Comparison of ENCODE assay signal across 8 mouse cellular contexts in the genomic region with DNA sequence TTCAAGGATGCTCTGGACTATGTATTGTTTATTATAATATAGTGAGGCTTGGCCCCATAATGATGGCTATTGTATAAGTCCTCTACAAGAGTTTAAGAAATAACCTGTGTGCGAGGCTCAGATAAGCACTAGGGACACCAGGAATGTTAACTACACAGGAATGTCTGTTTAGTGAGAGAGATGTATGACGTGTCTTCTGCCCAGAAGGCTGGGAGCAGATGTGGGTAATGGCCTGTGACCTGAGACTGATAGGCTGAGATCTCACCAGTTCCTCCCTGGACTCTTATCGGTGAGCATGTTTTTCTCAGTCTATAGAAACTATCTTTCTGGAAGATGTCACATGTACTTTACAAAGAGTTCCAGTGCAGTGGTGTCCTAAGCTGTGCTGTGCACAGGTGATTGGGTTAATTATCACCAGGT. TPM values are rescaled to one million over a fixed set of nuclear protein-coding genes. Genes with fewer than 3 reads are reported as not detected.
DNase-seq lines count a peak whose midpoint lies in the region; ATAC-seq and TF ChIP-seq lines count a peak whose summit lies in the region.

No protein-coding gene starts in this region.

- no peaks in the 10 kb centered on the region for H3K9me3 ChIP-seq in lung, embryonic 15.5 days
- H3K9me3 ChIP-seq in hindbrain, postnatal 0 days (ENCODE audit: low read length): no peaks in the 10 kb centered on the region
- no peaks in the 10 kb centered on the region for H3K9me3 ChIP-seq in midbrain, postnatal 0 days (ENCODE audit: low read length)

- TF ChIP-seq CTCF in hindbrain, postnatal 0 days (IDR thresholded peaks at IDR 0.05; ENCODE audit: low read depth): no peak
- no peak for TF ChIP-seq CTCF in midbrain, postnatal 0 days (IDR thresholded peaks at IDR 0.05)
- TF ChIP-seq CTCF in thymus, adult 2 months (IDR thresholded peaks at IDR 0.05; ENCODE audit: borderline replicate concordance, control insufficient read depth, extremely low read depth, insufficient read depth, low read length, poor library complexity): no peak

- no peak for DNase-seq in lung, postnatal 36 days
- DNase-seq in hindbrain, postnatal 0 days (ENCODE audit: low spot score): no peak
- no peak for DNase-seq in midbrain, postnatal 0 days (ENCODE audit: low spot score)
- no peak for DNase-seq in layer of hippocampus, adult 9-10 months (ENCODE audit: low spot score)
- DNase-seq in thymus, adult 2 months: no peak
- no peak for DNase-seq in urinary bladder, postnatal 25 days (ENCODE audit: low spot score)

- H3K36me3 ChIP-seq in lung, embryonic 15.5 days: no peaks in the 10 kb centered on the region
- H3K36me3 ChIP-seq in hindbrain, postnatal 0 days (ENCODE audit: insufficient read depth, low read length): no peaks in the 10 kb centered on the region
- H3K36me3 ChIP-seq in midbrain, postnatal 0 days (ENCODE audit: insufficient read depth, low read length): no peaks in the 10 kb centered on the region
- H3K36me3 ChIP-seq in thymus, adult 2 months (ENCODE audit: control insufficient read depth, insufficient read depth, low read length): no peaks in the 10 kb centered on the region

- no peak for ATAC-seq in lung, embryonic 15.5 days (ENCODE audit: borderline replicate concordance, extremely low read depth, low FRiP score, low TSS enrichment)
- 0 out of 2 replicates have a peak, but pooled peaks have one; percentile 13 for ATAC-seq in common myeloid progenitor, adult 5-6 weeks (replicated peaks; ENCODE audit: low read depth, poor library complexity, severe bottlenecking)
- ATAC-seq in hindbrain, postnatal 0 days: no peak
- ATAC-seq in midbrain, postnatal 0 days (ENCODE audit: low FRiP score): no peak

- peak overlapping the region; percentile 72 for H3K4me3 ChIP-seq in lung, embryonic 15.5 days
- H3K4me3 ChIP-seq in hindbrain, postnatal 0 days (ENCODE audit: low read length): peak overlapping the region; percentile 78
- peak overlapping the region; percentile 57 for H3K4me3 ChIP-seq in midbrain, postnatal 0 days (ENCODE audit: low read depth, low read length)
- H3K4me3 ChIP-seq in thymus, adult 2 months (ENCODE audit: control insufficient read depth, insufficient read depth, low read length): no peak overlapping the region

- peak overlapping the region; percentile 77 for H3K4me2 ChIP-seq in lung, embryonic 15.5 days
- H3K4me2 ChIP-seq in hindbrain, postnatal 0 days (ENCODE audit: low read depth, low read length): peak overlapping the region; percentile 85
- peak overlapping the region; percentile 65 for H3K4me2 ChIP-seq in midbrain, postnatal 0 days (ENCODE audit: low read depth, low read length, poor library complexity, severe bottlenecking)

- H3K27ac ChIP-seq in lung, embryonic 15.5 days: peak overlapping the region; percentile 96; the same call in 1 of the 2 replicates
- peak overlapping the region; percentile 91; the same call in 1 of the 2 replicates for H3K27ac ChIP-seq in hindbrain, postnatal 0 days
- H3K27ac ChIP-seq in midbrain, postnatal 0 days (ENCODE audit: low read depth, low read length): no peak overlapping the region
- H3K27ac ChIP-seq in thymus, adult 2 months (ENCODE audit: control insufficient read depth, insufficient read depth, low read length): no peak overlapping the region

- peak overlapping the region; percentile 60 for H3K9ac ChIP-seq in lung, embryonic 15.5 days
- H3K9ac ChIP-seq in hindbrain, postnatal 0 days (replicated peaks; ENCODE audit: low read length): peak overlapping the region; percentile 58; the same call in 1 of the 2 replicates
- H3K9ac ChIP-seq in midbrain, postnatal 0 days (replicated peaks; ENCODE audit: low read length, poor library complexity, severe bottlenecking): no peak overlapping the region; the same call in 1 of the 2 replicates

- H3K4me1 ChIP-seq in lung, embryonic 15.5 days: peaks cover 15% of the 10 kb centered on the region
- peaks cover 8% of the 10 kb centered on the region; the same call in 1 of the 2 replicates for H3K4me1 ChIP-seq in hindbrain, postnatal 0 days (ENCODE audit: insufficient read depth, low read length)
- H3K4me1 ChIP-seq in midbrain, postnatal 0 days (ENCODE audit: insufficient read depth, low read length): no peaks in the 10 kb centered on the region
- H3K4me1 ChIP-seq in thymus, adult 2 months (replicated peaks; ENCODE audit: control insufficient read depth, insufficient read depth, low read length): peaks cover 3% of the 10 kb centered on the region

- no peaks in the 10 kb centered on the region for H3K27me3 ChIP-seq in lung, embryonic 15.5 days
- H3K27me3 ChIP-seq in hindbrain, postnatal 0 days (ENCODE audit: insufficient read depth, low read length): no peaks in the 10 kb centered on the region
- no peaks in the 10 kb centered on the region for H3K27me3 ChIP-seq in midbrain, postnatal 0 days (ENCODE audit: insufficient read depth, low read length)
- no peaks in the 10 kb centered on the region for H3K27me3 ChIP-seq in thymus, adult 2 months (ENCODE audit: control insufficient read depth, insufficient read depth, low read length)

- WGBS in lung, embryonic 15.5 days: 10% methylated on average over 3 of the region's 3 CpGs
- WGBS in hindbrain, postnatal 0 days: 29% methylated on average over 3 of the region's 3 CpGs
- 37% methylated on average over 3 of the region's 3 CpGs for WGBS in midbrain, postnatal 0 days
- 60% methylated on average over 3 of the region's 3 CpGs for WGBS in thymus, adult 2 months

- TF ChIP-seq POLR2A in thymus, adult 2 months (IDR thresholded peaks at IDR 0.05; ENCODE audit: control insufficient read depth, extremely low read depth, insufficient read depth, low read length, poor library complexity): no peak

RNA-seq across cellular contexts. Expression of gene Abi3, which starts 17.8 kb away (rescaled TPM):
- polyA plus RNA-seq in lung, embryonic 15.5 days (2015; fragmentation: Nextera tagmentation; extraction: Ambion mirVana): 11.4 and 19.7 TPM in 2 replicates
- 5.9 TPM in 2 replicates for total RNA-seq in common myeloid progenitor, adult 5-6 weeks (2017)
- total RNA-seq in hindbrain, postnatal 0 days (2014; rRNA removed): 1.9 and 3.2 TPM in 2 replicates
- 1.6 and 3.1 TPM in 2 replicates for polyA plus RNA-seq in hindbrain, postnatal 0 days (2015; fragmentation: Nextera tagmentation; extraction: Ambion mirVana)
- 1.0 and 1.1 TPM in 2 replicates for total RNA-seq in midbrain, postnatal 0 days (2014; rRNA removed)
- polyA plus RNA-seq in midbrain, postnatal 0 days (2015; fragmentation: Nextera tagmentation; extraction: Ambion mirVana): 1.5 TPM in 2 replicates
- 606 and 690 TPM in 2 replicates for polyA plus RNA-seq in thymus, adult 2 months (2012; rRNA removed)

RNA-seq across cellular contexts. Expression of gene Gngt2, which starts 23.1 kb away (rescaled TPM):
- 18.9 and 20.9 TPM in 2 replicates for polyA plus RNA-seq in lung, embryonic 15.5 days (2015; fragmentation: Nextera tagmentation; extraction: Ambion mirVana)
- total RNA-seq in common myeloid progenitor, adult 5-6 weeks (2017): 2.6 and 10.2 TPM in 2 replicates
- total RNA-seq in hindbrain, postnatal 0 days (2014; rRNA removed): 0.63 TPM in 1 of 2 replicates, not detected in the other
- polyA plus RNA-seq in hindbrain, postnatal 0 days (2015; fragmentation: Nextera tagmentation; extraction: Ambion mirVana): 2.9 and 3.9 TPM in 2 replicates
- 2.9 and 3.3 TPM in 2 replicates for total RNA-seq in midbrain, postnatal 0 days (2014; rRNA removed)
- polyA plus RNA-seq in midbrain, postnatal 0 days (2015; fragmentation: Nextera tagmentation; extraction: Ambion mirVana): 2.4 TPM in 2 replicates
- 28.6 and 32.5 TPM in 2 replicates for polyA plus RNA-seq in thymus, adult 2 months (2012; rRNA removed)

RNA-seq across cellular contexts. Expression of gene Phospho1, which starts 35.8 kb away (rescaled TPM):
- polyA plus RNA-seq in lung, embryonic 15.5 days (2015; fragmentation: Nextera tagmentation; extraction: Ambion mirVana): 0.32 and 0.84 TPM in 2 replicates
- 0.37 and 1.4 TPM in 2 replicates for total RNA-seq in common myeloid progenitor, adult 5-6 weeks (2017)
- total RNA-seq in hindbrain, postnatal 0 days (2014; rRNA removed): 5.2 and 6.3 TPM in 2 replicates
- 0.59 TPM in 1 of 2 replicates, not detected in the other for polyA plus RNA-seq in hindbrain, postnatal 0 days (2015; fragmentation: Nextera tagmentation; extraction: Ambion mirVana)
- 0.85 and 2.1 TPM in 2 replicates for total RNA-seq in midbrain, postnatal 0 days (2014; rRNA removed)
- not detected in 2 replicates for polyA plus RNA-seq in midbrain, postnatal 0 days (2015; fragmentation: Nextera tagmentation; extraction: Ambion mirVana)
- 24.9 and 42.7 TPM in 2 replicates for polyA plus RNA-seq in thymus, adult 2 months (2012; rRNA removed)

RNA-seq across cellular contexts. Expression of gene B4galnt2, which starts 54.6 kb away (rescaled TPM):
- polyA plus RNA-seq in lung, embryonic 15.5 days (2015; fragmentation: Nextera tagmentation; extraction: Ambion mirVana): 0.13 and 0.30 TPM in 2 replicates
- not detected in 2 replicates for total RNA-seq in common myeloid progenitor, adult 5-6 weeks (2017)
- not detected in 2 replicates for total RNA-seq in hindbrain, postnatal 0 days (2014; rRNA removed)
- polyA plus RNA-seq in hindbrain, postnatal 0 days (2015; fragmentation: Nextera tagmentation; extraction: Ambion mirVana): not detected in 2 replicates
- not detected in 2 replicates for total RNA-seq in midbrain, postnatal 0 days (2014; rRNA removed)
- polyA plus RNA-seq in midbrain, postnatal 0 days (2015; fragmentation: Nextera tagmentation; extraction: Ambion mirVana): not detected in 2 replicates
- not detected in 2 replicates for polyA plus RNA-seq in thymus, adult 2 months (2012; rRNA removed)

Comparison
In these comparisons a context has a peak if more than half of its experiments do, and no peak if none do; other contexts are left out.
1. H3K27ac ChIP-seq: peak in lung, embryonic 15.5 days (single experiment) and hindbrain, postnatal 0 days (single experiment); none in midbrain, postnatal 0 days (single experiment) and thymus, adult 2 months (single experiment).
2. RNA of gene Abi3, which starts 17.8 kb away (polyA plus RNA-seq): 606 to 690 TPM in thymus, adult 2 months; 11.4 to 19.7 TPM in lung, embryonic 15.5 days, 1.6 to 3.1 TPM in hindbrain, postnatal 0 days and 1.5 TPM in midbrain, postnatal 0 days; every median in the first group is over 10 times any median in the second.
3. RNA of gene Phospho1, which starts 35.8 kb away (polyA plus RNA-seq): 24.9 to 42.7 TPM in thymus, adult 2 months; 0.59 TPM in hindbrain, postnatal 0 days, 0.32 to 0.84 TPM in lung, embryonic 15.5 days and not detected in midbrain, postnatal 0 days; every median in the first group is over 10 times any median in the second.
4. Peak in every context shown above with its lines, with median percentiles within 50 percentile points of each other: H3K4me2 ChIP-seq.